Mouse (Mus musculus): ENCODE results near the gene Gm15319. TPM values are rescaled to one million over a fixed set of nuclear protein-coding genes. Genes with fewer than 3 reads are reported as not detected.
"Not testable (repeated sequence)": the region's sequence is repeated elsewhere in the genome, so short reads cannot be mapped to it uniquely, and the experiment has no call there.

The Gm15319 gene
- polyA plus RNA-seq, 1 experiment from 2014 or later: not detected

- ATAC-seq (ENCODE audit: insufficient number of reproducible peaks, insufficient read depth, low FRiP score, low TSS enrichment, low read depth): peak; percentile 96
- not testable (repeated sequence) for H3K36me3 ChIP-seq; H3K27me3 ChIP-seq; H3K9me3 ChIP-seq; H3K4me1 ChIP-seq (replicated peaks)
- Histone ChIP-seq H3K9ac (replicated peaks) (peak overlapping the region; percentile 87), H3K4me2 (peak overlapping the region; percentile 53), H3K4me3 (replicated peaks) (peak overlapping the region; percentile 56), H3K27ac (peak overlapping the region; percentile 74; the same call in 1 of the 2 replicates)
- WGBS: 10% methylated on average over 72 of the region's 73 CpGs
Observed at GRCm38 (mm10) chr8:20296803-20297702, 66.0 kb downstream of the Gm15319 start.

DNA sequence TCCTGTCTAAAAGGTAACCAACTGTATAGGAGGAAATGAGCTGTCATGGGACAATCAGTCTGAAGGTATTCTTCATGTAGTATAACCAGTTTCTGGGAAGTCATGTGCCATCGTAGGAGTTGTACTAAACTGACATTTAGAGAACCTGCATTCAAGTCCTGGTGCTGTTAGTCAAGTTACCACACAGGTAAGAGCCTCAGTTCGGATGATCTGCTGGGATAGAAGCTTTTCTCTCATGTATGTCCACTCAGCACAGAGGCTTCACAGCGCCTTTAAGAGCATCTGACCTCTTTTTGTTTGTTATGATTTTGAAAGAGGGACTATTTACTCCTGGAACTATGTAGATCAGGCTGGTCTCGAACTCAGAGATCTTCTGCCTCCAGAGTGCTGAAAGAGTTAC lies 67.1 kb downstream of the Gm15319 start:
- H3K4me1 ChIP-seq (replicated peaks); H3K9ac ChIP-seq (replicated peaks); H3K4me2 ChIP-seq; H3K4me3 ChIP-seq (replicated peaks); H3K9me3 ChIP-seq; H3K27ac ChIP-seq; ATAC-seq (ENCODE audit: insufficient number of reproducible peaks, insufficient read depth, low FRiP score, low TSS enrichment, low read depth); H3K27me3 ChIP-seq; H3K36me3 ChIP-seq: not testable (repeated sequence)
- 89% methylated on average over 3 of the region's 4 CpGs for WGBS

DNA sequence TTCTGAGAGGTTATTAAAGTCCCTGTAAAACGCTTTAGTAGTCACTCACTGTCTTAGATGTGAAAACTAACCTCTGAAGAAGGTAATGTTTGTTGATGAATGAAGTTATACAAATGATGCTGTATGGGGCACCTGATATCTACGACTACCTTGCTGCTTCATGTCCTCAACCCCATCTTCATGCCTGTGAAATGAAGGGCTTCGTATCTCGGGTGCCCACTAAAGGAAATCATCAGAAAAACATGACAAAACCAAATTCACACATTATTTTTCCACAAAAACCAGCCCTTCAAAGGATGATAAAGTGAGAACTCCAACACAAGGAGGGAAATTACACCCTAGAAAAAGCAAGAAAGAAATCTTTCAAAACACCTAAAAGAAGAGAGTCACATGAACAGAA lies 68.2 kb downstream of the Gm15319 start:
- H3K4me1 ChIP-seq (replicated peaks); H3K27me3 ChIP-seq; H3K4me3 ChIP-seq (replicated peaks); H3K9ac ChIP-seq (replicated peaks); H3K36me3 ChIP-seq; H3K9me3 ChIP-seq; H3K4me2 ChIP-seq; ATAC-seq (ENCODE audit: insufficient number of reproducible peaks, insufficient read depth, low FRiP score, low TSS enrichment, low read depth); H3K27ac ChIP-seq: not testable (repeated sequence)
- WGBS: 90% methylated on average over 4 of the region's 4 CpGs

DNA sequence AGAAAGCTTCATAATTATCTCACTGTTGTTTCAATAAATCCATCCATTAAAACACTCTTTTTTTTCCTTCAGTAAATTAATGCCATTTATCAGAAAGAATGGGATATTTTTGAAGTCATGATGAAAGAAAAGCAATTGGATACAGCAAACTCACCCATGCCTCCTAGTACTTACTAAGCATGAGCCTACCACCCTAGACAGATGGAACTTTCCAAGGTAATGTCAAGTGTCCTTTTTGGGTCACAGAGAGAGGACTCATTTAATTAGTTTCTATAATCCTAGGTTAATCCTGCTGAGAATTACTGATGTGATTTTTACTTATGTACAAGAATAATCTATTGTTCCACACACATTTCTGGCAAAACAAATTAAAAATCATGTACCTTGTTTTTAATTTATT lies 69.0 kb downstream of the Gm15319 start:
- H3K36me3 ChIP-seq; H3K4me3 ChIP-seq (replicated peaks); H3K27ac ChIP-seq; H3K9me3 ChIP-seq; ATAC-seq (ENCODE audit: insufficient number of reproducible peaks, insufficient read depth, low FRiP score, low TSS enrichment, low read depth); H3K27me3 ChIP-seq; H3K4me2 ChIP-seq; H3K9ac ChIP-seq (replicated peaks); H3K4me1 ChIP-seq (replicated peaks): not testable (repeated sequence)

- H3K36me3 ChIP-seq; ATAC-seq (ENCODE audit: insufficient number of reproducible peaks, insufficient read depth, low FRiP score, low TSS enrichment, low read depth); H3K9me3 ChIP-seq; H3K27me3 ChIP-seq; H3K4me2 ChIP-seq; H3K9ac ChIP-seq (replicated peaks); H3K4me1 ChIP-seq (replicated peaks); H3K27ac ChIP-seq; H3K4me3 ChIP-seq (replicated peaks): not testable (repeated sequence)
- WGBS: 86% methylated on average over 5 of the region's 8 CpGs
Observed at GRCm38 (mm10) chr8:20290015-20290414, 73.0 kb downstream of the Gm15319 start.

DNA sequence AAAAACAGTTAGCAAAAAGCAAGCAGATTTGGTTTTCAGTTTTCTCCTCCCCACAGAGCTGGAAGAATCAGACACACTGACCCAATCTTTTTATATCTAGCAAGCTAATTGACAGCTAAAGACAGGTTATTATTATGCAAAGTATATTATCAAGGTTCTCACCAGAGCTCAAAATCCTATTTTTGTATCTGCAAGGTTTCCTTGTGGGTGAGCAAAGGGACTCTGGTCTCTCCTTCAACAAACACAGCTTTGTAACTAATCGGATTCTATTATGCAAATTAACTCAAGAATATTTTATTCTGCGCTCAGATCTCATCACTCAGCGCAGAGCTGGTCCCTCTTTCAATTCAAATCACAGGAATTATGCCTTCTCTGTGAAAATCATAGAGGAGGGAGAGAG lies 74.1 kb downstream of the Gm15319 start:
- H3K27ac ChIP-seq; H3K27me3 ChIP-seq; H3K9ac ChIP-seq (replicated peaks); H3K9me3 ChIP-seq; H3K36me3 ChIP-seq; ATAC-seq (ENCODE audit: insufficient number of reproducible peaks, insufficient read depth, low FRiP score, low TSS enrichment, low read depth); H3K4me3 ChIP-seq (replicated peaks); H3K4me2 ChIP-seq; H3K4me1 ChIP-seq (replicated peaks): not testable (repeated sequence)
- 90% methylated on average over 3 of the region's 3 CpGs for WGBS

DNA sequence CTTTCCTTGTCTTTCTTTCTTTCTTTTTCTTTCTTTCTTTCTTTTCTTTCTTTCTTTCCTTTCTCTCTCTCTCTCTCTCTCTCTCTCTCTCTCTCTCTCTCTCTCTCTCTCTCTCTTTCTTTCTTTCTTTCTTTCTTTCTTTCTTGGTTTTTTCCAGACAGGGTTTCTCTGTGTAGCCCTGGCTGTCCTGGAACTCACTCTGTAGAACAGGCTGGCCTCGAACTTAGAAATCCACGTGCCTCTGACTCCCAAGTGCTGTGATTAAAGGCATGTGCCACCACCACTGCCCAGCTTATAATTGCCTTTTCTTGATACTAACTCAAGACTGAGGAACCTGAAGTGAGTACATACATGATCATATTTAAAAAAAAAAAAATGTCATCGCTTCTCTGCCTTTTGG lies 75.3 kb downstream of the Gm15319 start:
- H3K4me2 ChIP-seq; H3K4me3 ChIP-seq (replicated peaks); H3K36me3 ChIP-seq; H3K9ac ChIP-seq (replicated peaks); H3K9me3 ChIP-seq; ATAC-seq (ENCODE audit: insufficient number of reproducible peaks, insufficient read depth, low FRiP score, low TSS enrichment, low read depth); H3K4me1 ChIP-seq (replicated peaks); H3K27ac ChIP-seq; H3K27me3 ChIP-seq: not testable (repeated sequence)
- WGBS: 92% methylated on average over 3 of the region's 3 CpGs

All from limb, embryonic 12.5 days (tissue).